ENCODE assay signal across 22 mouse cellular contexts in the genomic region with DNA sequence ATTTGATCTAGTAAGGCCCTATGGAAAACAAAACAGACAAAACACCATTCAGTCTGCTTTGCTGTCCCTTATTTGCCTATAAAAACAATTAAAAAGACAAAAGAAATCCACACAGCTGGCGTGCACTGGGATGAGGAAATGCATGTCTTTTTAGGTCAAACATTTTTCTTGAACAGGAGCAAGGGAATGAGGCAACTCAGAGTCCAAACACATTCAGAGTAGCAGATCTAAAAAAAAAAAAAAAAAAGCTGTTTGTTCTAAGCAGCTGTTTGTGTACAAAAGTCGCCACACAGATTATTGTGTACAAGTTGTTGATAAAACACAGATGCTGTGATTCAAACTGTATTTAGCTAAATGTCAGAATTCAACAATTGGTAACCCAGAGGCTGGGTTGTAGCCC. TPM values are rescaled to one million over a fixed set of nuclear protein-coding genes. Genes with fewer than 3 reads are reported as not detected.
A peak's percentile ranks its signal among the peaks of the same experiment; 100 is the strongest.
DNase-seq lines count a peak whose midpoint lies in the region; ATAC-seq and TF ChIP-seq lines count a peak whose summit lies in the region.
"Had no signal": no experiment of that assay in that cellular context is flagged by ENCODE, and none has a peak within 500 bp of the region (broad histone marks: within the 10 kb centered on the region; RNA-seq: fewer than 3 reads in every experiment).

No protein-coding gene starts in this region.

- H3K27me3 ChIP-seq in hindbrain, embryonic 10.5 days (ENCODE audit: insufficient read depth, poor library complexity, severe bottlenecking) = no peaks in the 10 kb centered on the region
- H3K27me3 ChIP-seq in hindbrain, embryonic 11.5 days (ENCODE audit: control insufficient read depth, insufficient read depth, low read length) = no peaks in the 10 kb centered on the region
- no peaks in the 10 kb centered on the region for H3K27me3 ChIP-seq in lung, postnatal 0 days (replicated peaks; ENCODE audit: insufficient read depth, low read length)
- H3K27me3 ChIP-seq in limb, embryonic 10.5 days (ENCODE audit: low read depth, poor library complexity, severe bottlenecking) = 0 out of 2 replicates have a peak, but pooled peaks cover 6% of the 10 kb centered on the region
- H3K27me3 ChIP-seq: forebrain, embryonic 12.5 days; heart, embryonic 15.5 days; liver, embryonic 15.5 days; neural tube, embryonic 13.5 days had no signal

- DNase-seq in hindbrain, embryonic 10.5 days (ENCODE audit: low spot score) = no peak
- no peak for DNase-seq in hindbrain, embryonic 11.5 days (ENCODE audit: low spot score)
- DNase-seq in lung, postnatal 0 days (ENCODE audit: low spot score) = peak; percentile 78
- DNase-seq in lung, postnatal 25 days (ENCODE audit: low spot score) = no peak
- DNase-seq in R1 (ENCODE audit: low read depth, low spot score) = peak; percentile 35
- DNase-seq in limb, embryonic 10.5 days (ENCODE audit: low spot score) = peak; percentile 2
- no peak for DNase-seq in urinary bladder, postnatal 14 days (ENCODE audit: low spot score)
- DNase-seq: adrenal gland, postnatal 14 days; B cell, adult 2 months; cerebellum, adult 9-11 months; gastrocnemius, postnatal 10 days; kidney, postnatal 4 days; layer of hippocampus, adult 9-11 months; midbrain, embryonic 14.5 days; thymus, adult 18-20 months had no signal

- H3K4me1 ChIP-seq in hindbrain, embryonic 10.5 days (replicated peaks) = peaks cover 11% of the 10 kb centered on the region
- no peaks in the 10 kb centered on the region for H3K4me1 ChIP-seq in hindbrain, embryonic 11.5 days (replicated peaks; ENCODE audit: control insufficient read depth, insufficient read depth, low read length)
- H3K4me1 ChIP-seq in lung, postnatal 0 days (ENCODE audit: insufficient read depth, low read depth, low read length) = no peaks in the 10 kb centered on the region
- peaks cover 11% of the 10 kb centered on the region for H3K4me1 ChIP-seq in limb, embryonic 10.5 days
- H3K4me1 ChIP-seq: neural tube, embryonic 13.5 days had no signal

- no peak overlapping the region for H3K9ac ChIP-seq in hindbrain, embryonic 11.5 days (ENCODE audit: low read depth, low read length)
- no peak overlapping the region for H3K9ac ChIP-seq in lung, postnatal 0 days (replicated peaks; ENCODE audit: low read depth)
- H3K9ac ChIP-seq: forebrain, embryonic 12.5 days; heart, embryonic 15.5 days; limb, embryonic 15.5 days; liver, embryonic 15.5 days; neural tube, embryonic 13.5 days had no signal

- H3K9me3 ChIP-seq in hindbrain, embryonic 10.5 days = no peaks in the 10 kb centered on the region
- no peaks in the 10 kb centered on the region for H3K9me3 ChIP-seq in hindbrain, embryonic 11.5 days (ENCODE audit: control insufficient read depth, low read length)
- H3K9me3 ChIP-seq in lung, postnatal 0 days (ENCODE audit: low read length) = no peaks in the 10 kb centered on the region
- no peaks in the 10 kb centered on the region for H3K9me3 ChIP-seq in limb, embryonic 10.5 days (replicated peaks)
- H3K9me3 ChIP-seq: forebrain, embryonic 12.5 days; heart, embryonic 15.5 days; limb, embryonic 15.5 days; liver, embryonic 15.5 days; megakaryocyte, embryonic 14.5 days; neural tube, embryonic 13.5 days had no signal

- no peaks in the 10 kb centered on the region for H3K36me3 ChIP-seq in hindbrain, embryonic 10.5 days
- no peaks in the 10 kb centered on the region for H3K36me3 ChIP-seq in hindbrain, embryonic 11.5 days (ENCODE audit: control insufficient read depth, insufficient read depth, low read length)
- H3K36me3 ChIP-seq in lung, postnatal 0 days (ENCODE audit: insufficient read depth, low read length) = no peaks in the 10 kb centered on the region
- no peaks in the 10 kb centered on the region for H3K36me3 ChIP-seq in limb, embryonic 10.5 days
- H3K36me3 ChIP-seq: forebrain, embryonic 12.5 days; heart, embryonic 15.5 days; limb, embryonic 15.5 days; liver, embryonic 15.5 days; neural tube, embryonic 13.5 days had no signal

- TF ChIP-seq CTCF in lung, postnatal 0 days (IDR thresholded peaks at IDR 0.05) = no peak

- no peak overlapping the region for H3K4me2 ChIP-seq in hindbrain, embryonic 11.5 days (replicated peaks; ENCODE audit: low read depth, low read length)
- H3K4me2 ChIP-seq in lung, postnatal 0 days (replicated peaks; ENCODE audit: low read depth, low read length) = no peak overlapping the region
- H3K4me2 ChIP-seq: forebrain, embryonic 12.5 days; heart, embryonic 15.5 days; limb, embryonic 15.5 days; liver, embryonic 15.5 days; neural tube, embryonic 13.5 days had no signal

- H3K27ac ChIP-seq in hindbrain, embryonic 10.5 days = 0 out of 2 replicates have a peak overlapping the region, but pooled peaks have one; percentile 3
- H3K27ac ChIP-seq in hindbrain, embryonic 11.5 days (ENCODE audit: low read depth, low read length) = no peak overlapping the region
- H3K27ac ChIP-seq in lung, postnatal 0 days (ENCODE audit: low read length) = peak overlapping the region; percentile 57; the same call in 1 of the 2 replicates
- H3K27ac ChIP-seq in limb, embryonic 10.5 days = no peak overlapping the region
- H3K27ac ChIP-seq: forebrain, embryonic 12.5 days; limb, embryonic 15.5 days; liver, embryonic 15.5 days; neural tube, embryonic 13.5 days had no signal

- no peak for ATAC-seq in hindbrain, embryonic 11.5 days (ENCODE audit: low FRiP score)
- ATAC-seq in lung, postnatal 0 days = peak; percentile 31; the same call in 1 of the 2 replicates
- ATAC-seq: activated CD4-positive, CD25-positive, alpha-beta regulatory T cell, adult 4 months had no signal

- no peak overlapping the region for H3K4me3 ChIP-seq in hindbrain, embryonic 10.5 days
- H3K4me3 ChIP-seq in hindbrain, embryonic 11.5 days (ENCODE audit: low read depth, low read length) = no peak overlapping the region
- no peak overlapping the region for H3K4me3 ChIP-seq in lung, postnatal 0 days (ENCODE audit: low read depth, low read length)
- no peak overlapping the region for H3K4me3 ChIP-seq in limb, embryonic 10.5 days
- H3K4me3 ChIP-seq: forebrain, embryonic 12.5 days; heart, embryonic 15.5 days; limb, embryonic 15.5 days; liver, embryonic 15.5 days; megakaryocyte, embryonic 14.5 days; neural tube, embryonic 13.5 days had no signal

- TF ChIP-seq EP300 in lung, postnatal 0 days (IDR thresholded peaks at IDR 0.05) = peak; percentile 55; the same call in 1 of the 2 replicates

- 42% methylated on average over 2 of the region's 2 CpGs for WGBS in hindbrain, embryonic 10.5 days
- 46% methylated on average over 2 of the region's 2 CpGs for WGBS in hindbrain, embryonic 11.5 days
- WGBS in lung, postnatal 0 days = 54% methylated on average over 2 of the region's 2 CpGs
- 68% methylated on average over 2 of the region's 2 CpGs for WGBS in limb, embryonic 10.5 days

RNA-seq across cellular contexts. Expression of a gene that starts 33.5 kb away (rescaled TPM):
- polyA plus RNA-seq in hindbrain, embryonic 10.5 days (2016; fragmentation: Nextera tagmentation; extraction: Ambion mirVana) = 1.2 and 1.6 TPM in 2 replicates
- 1.2 and 1.6 TPM in 2 replicates for polyA plus RNA-seq in hindbrain, embryonic 11.5 days (2014; fragmentation: Nextera tagmentation; extraction: Ambion mirVana)
- 6.3 and 8.2 TPM in 2 replicates for polyA plus RNA-seq in lung, postnatal 0 days (2015; fragmentation: Nextera tagmentation; extraction: Ambion mirVana)
- 1.3 and 1.5 TPM in 2 replicates for polyA plus RNA-seq in limb, embryonic 10.5 days (2016; fragmentation: Nextera tagmentation; extraction: Ambion mirVana)

Comparison
In these comparisons a context has a peak if more than half of its experiments do, and no peak if none do; other contexts are left out.
1. DNase-seq: peak in lung, postnatal 0 days (single experiment), R1 (single experiment) and limb, embryonic 10.5 days (single experiment); none in hindbrain, embryonic 10.5 days (single experiment), hindbrain, embryonic 11.5 days (single experiment), lung, postnatal 25 days (single experiment) and urinary bladder, postnatal 14 days (single experiment).
2. H3K27ac ChIP-seq: peak in hindbrain, embryonic 10.5 days (single experiment) and lung, postnatal 0 days (single experiment); none in hindbrain, embryonic 11.5 days (single experiment) and limb, embryonic 10.5 days (single experiment).